Mouse (Mus musculus) mouse trophoblast stem cell (cell line): ENCODE data around the gene Sh2d7.

ENCODE experiments used
- in situ Hi-C, 2 experiments: fragments of 300-500 bp; cut with MseI, MboI; formaldehyde crosslinking; loops; 2 replicates in 1 of 2; 3 replicates in 1 of 2; pipeline ENCODE4 v1.15.1; 2025

The Sh2d7 gene

GRCm38 (mm10) chr9:54538684-54539083, at the start of gene Sh2d7:
Sh2d7 (plus strand) TSS chr9:54538984.
- in situ Hi-C loops, result no loop called here

DNA sequence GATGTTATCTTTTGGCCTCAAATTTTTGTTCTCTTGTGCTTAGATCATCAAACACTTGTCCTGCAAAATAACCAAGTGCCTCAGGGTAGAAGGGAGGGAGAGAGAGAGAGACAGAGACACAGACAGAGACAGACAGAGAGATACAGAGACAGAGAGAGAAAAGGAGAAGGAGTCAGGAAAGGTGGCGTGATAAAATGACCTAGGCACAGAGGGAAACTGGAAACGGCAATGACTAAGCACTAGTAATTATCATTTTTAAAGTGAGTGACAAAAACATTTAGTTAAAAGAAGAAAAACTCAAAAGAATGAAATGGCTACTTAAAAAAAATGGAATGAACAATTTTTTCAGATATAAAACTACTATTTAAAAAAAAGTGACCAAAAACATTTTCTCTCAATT, 49.2 kb upstream of the Sh2d7 start:
- in situ Hi-C loops, result no loop called here

DNA sequence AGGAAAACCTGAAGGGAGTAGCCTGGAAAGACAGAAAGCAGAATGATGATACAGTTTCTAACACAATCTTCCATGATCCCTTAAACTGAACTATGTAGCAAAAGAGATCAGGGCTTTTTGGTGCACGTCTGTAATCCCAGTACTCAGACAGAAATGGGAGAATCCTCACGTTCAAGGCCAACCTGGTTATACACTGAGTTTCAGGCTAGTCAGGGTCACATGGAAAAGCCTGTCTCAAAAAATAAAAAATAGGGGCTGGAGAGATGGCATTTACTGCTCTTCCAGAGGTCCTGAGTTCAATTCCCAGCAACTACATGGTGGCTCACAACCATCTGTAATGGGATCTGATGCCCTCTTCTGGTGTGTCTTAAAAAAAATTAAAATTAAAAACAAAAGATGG, 48.4 kb upstream of the Sh2d7 start:
- in situ Hi-C loops, result no loop called here

- in situ Hi-C loops, result no loop called here
These were observed 39.5 kb upstream of the Sh2d7 start for GRCm38 (mm10) chr9:54499291-54499690.

DNA sequence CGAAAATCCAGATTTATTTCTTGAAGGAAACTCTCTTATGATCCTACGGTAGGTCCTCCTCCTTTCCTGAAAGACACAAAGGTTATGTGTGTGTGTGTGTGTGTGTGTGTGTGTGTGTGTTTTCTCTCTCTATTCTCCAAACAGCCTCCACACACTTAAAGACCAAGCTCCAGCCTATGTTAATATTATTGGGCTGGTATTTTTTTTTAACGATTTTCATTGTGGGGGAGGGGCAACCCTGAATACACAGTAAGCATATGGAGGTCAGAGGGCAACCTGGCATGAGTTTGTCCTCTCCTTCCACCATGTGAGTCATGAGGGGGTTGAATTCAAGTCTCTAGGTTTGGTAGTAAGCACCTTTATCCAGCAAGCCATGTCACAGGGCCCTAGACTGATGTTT, 39.0 kb upstream of the Sh2d7 start:
- in situ Hi-C loops, result no loop called here

- in situ Hi-C loops, result no loop called here
These were observed 37.8 kb upstream of the Sh2d7 start for GRCm38 (mm10) chr9:54500832-54501452.

GRCm38 (mm10) chr9:54501453-54502110, 37.2 kb upstream of the Sh2d7 start, which contains the start of gene Dmxl2:
Dmxl2 (minus strand) TSS chr9:54501626.
- in situ Hi-C loops, result no loop called here

- in situ Hi-C loops, result no loop called here
These were observed 36.7 kb upstream of the Sh2d7 start for GRCm38 (mm10) chr9:54502111-54502495.

- in situ Hi-C loops, result no loop called here
These were observed 35.9 kb upstream of the Sh2d7 start for GRCm38 (mm10) chr9:54502873-54503272.

- in situ Hi-C loops, result no loop called here
These were observed 22.8 kb upstream of the Sh2d7 start for GRCm38 (mm10) chr9:54515991-54516390.

- in situ Hi-C loops, result no loop called here
These were observed 19.9 kb upstream of the Sh2d7 start for GRCm38 (mm10) chr9:54518921-54519320.

- in situ Hi-C loops, result no loop called here
These were observed 18.5 kb upstream of the Sh2d7 start for GRCm38 (mm10) chr9:54520286-54520685.

GRCm38 (mm10) chr9:54527694-54528093, 11.1 kb upstream of the Sh2d7 start:
- in situ Hi-C loops, result no loop called here

- in situ Hi-C loops, result no loop called here
These were observed 8.8 kb upstream of the Sh2d7 start for GRCm38 (mm10) chr9:54529950-54530349.

DNA sequence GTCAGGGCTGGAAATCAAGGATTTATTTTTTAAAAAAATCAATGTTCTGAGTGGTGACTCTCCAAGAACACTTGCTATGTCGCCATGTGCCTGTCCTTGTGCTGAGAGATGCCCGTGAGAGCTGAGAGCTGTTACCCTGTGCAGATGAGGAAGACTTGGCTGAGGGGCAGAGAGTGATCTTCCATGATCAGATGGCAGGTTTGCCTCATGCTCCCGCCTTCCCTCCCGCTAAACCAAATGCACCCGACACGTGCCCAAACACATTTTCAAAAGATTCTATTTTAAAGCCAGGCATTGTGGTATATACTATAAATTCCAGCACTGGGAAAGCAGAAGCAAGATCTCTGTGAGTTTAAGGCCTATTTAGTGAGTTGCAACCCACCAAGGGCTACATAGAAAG, 7.9 kb upstream of the Sh2d7 start:
- in situ Hi-C loops, result no loop called here

GRCm38 (mm10) chr9:54531421-54531820, 7.4 kb upstream of the Sh2d7 start:
- in situ Hi-C loops, result no loop called here

GRCm38 (mm10) chr9:54532926-54533325, 5.9 kb upstream of the Sh2d7 start:
- in situ Hi-C loops, result no loop called here

- in situ Hi-C loops, result no loop called here
These were observed 4.8 kb upstream of the Sh2d7 start for GRCm38 (mm10) chr9:54533975-54534374.

- in situ Hi-C loops, result no loop called here
These were observed 2.5 kb upstream of the Sh2d7 start for GRCm38 (mm10) chr9:54536236-54536635.

- in situ Hi-C loops, result no loop called here
These were observed 1.8 kb upstream of the Sh2d7 start for GRCm38 (mm10) chr9:54537030-54537429.

DNA sequence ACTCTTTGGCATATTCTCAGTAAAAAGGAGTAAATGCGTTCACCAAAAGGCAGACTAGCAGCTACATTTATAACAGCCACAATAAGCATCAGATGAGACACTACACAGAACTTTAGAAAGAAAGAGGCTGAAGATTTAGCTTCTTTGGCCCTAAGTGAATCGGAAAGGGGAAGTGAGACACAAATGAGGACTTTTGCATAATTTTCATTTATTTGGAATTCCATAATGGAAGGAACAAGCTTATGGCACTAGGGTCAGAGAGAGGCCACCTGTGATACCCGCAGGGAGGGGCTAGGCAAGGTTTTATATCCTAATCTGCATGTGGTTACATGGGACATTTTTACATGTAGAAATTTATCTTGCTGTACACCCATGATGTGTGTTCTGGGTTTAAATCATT, 1.3 kb upstream of the Sh2d7 start:
- in situ Hi-C loops, result no loop called here

DNA sequence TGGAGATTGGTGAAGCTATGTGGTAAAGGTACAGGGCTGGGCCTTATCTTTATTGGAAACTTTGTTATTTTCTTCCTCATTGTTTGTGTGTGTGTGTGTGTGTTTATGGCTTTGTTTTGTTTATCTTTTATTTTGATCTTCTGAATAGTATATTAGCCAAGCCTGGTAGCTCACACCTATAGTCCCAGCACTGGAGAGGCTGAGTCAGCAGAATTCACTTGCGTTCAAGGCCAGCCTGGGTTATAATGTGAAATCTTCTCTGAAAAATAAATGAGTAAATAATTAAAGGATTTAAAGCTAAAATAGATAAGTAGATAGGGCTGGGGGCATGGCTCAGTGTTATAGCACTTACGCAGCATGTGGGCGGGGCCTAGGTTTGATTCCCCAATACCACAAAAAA, 540 bp upstream of the Sh2d7 start:
- in situ Hi-C loops, result no loop called here

GRCm38 (mm10) chr9:54540801-54541200, 2.0 kb downstream of the Sh2d7 start:
- in situ Hi-C loops, result no loop called here
